Mouse (Mus musculus) CD4-positive helper T cell, adult 2 months (primary cell): Measurements from ENCODE around the gene Sorbs2.

Experiments
- DNase-seq: peaks from one replicate; pipeline ENCODE4 v3.0.0-alpha.2; 2012; ENCODE audit warnings: low read depth, missing footprints, low spot score

Sorbs2 gene

GRCm38 (mm10) chr8:45507634-45508321, at the start of gene Sorbs2:
Gene Sorbs2, plus strand, starts transcription at chr8:45507788.
- no peak for DNase-seq

GRCm38 (mm10) chr8:45457874-45458273, 49.7 kb upstream of the Sorbs2 start:
- DNase-seq = no peak

- DNase-seq = no peak
Observed at GRCm38 (mm10) chr8:45469006-45469405, 38.6 kb upstream of the Sorbs2 start.

- DNase-seq = no peak
Observed at GRCm38 (mm10) chr8:45469507-45470178, 37.9 kb upstream of the Sorbs2 start.

- no peak for DNase-seq
Observed at GRCm38 (mm10) chr8:45480886-45481285, 26.7 kb upstream of the Sorbs2 start.

GRCm38 (mm10) chr8:45486281-45486680, 21.3 kb upstream of the Sorbs2 start:
- DNase-seq = no peak

- DNase-seq = no peak
Observed at GRCm38 (mm10) chr8:45503971-45504370, 3.6 kb upstream of the Sorbs2 start.

GRCm38 (mm10) chr8:45506376-45506775, 1.2 kb upstream of the Sorbs2 start:
- DNase-seq = no peak

GRCm38 (mm10) chr8:45507277-45507633, 333 bp upstream of the Sorbs2 start:
- DNase-seq = no peak

GRCm38 (mm10) chr8:45508521-45509104, 1.0 kb downstream of the Sorbs2 start:
- DNase-seq = no peak

GRCm38 (mm10) chr8:45512369-45512768, 4.8 kb downstream of the Sorbs2 start:
- DNase-seq = no peak

- no peak for DNase-seq
Observed at GRCm38 (mm10) chr8:45521595-45521994, 14.0 kb downstream of the Sorbs2 start.

- no peak for DNase-seq
Observed at GRCm38 (mm10) chr8:45527708-45528107, 20.1 kb downstream of the Sorbs2 start.

- DNase-seq = no peak
Observed at GRCm38 (mm10) chr8:45528890-45529289, 21.3 kb downstream of the Sorbs2 start.

- no peak for DNase-seq
Observed at GRCm38 (mm10) chr8:45536578-45536977, 29.0 kb downstream of the Sorbs2 start.

GRCm38 (mm10) chr8:45540513-45540912, 32.9 kb downstream of the Sorbs2 start:
- no peak for DNase-seq

GRCm38 (mm10) chr8:45552175-45552574, 44.6 kb downstream of the Sorbs2 start:
- no peak for DNase-seq

- no peak for DNase-seq
Observed at GRCm38 (mm10) chr8:45554627-45555026, 47.0 kb downstream of the Sorbs2 start.

GRCm38 (mm10) chr8:45557936-45558335, 50.3 kb downstream of the Sorbs2 start:
- no peak for DNase-seq

GRCm38 (mm10) chr8:45558426-45558825, 50.8 kb downstream of the Sorbs2 start:
- DNase-seq = no peak

- DNase-seq = no peak
Observed at GRCm38 (mm10) chr8:45559176-45559820, 51.7 kb downstream of the Sorbs2 start.

- no peak for DNase-seq
Observed at GRCm38 (mm10) chr8:45565189-45565588, 57.6 kb downstream of the Sorbs2 start.
